ENCODE assay signal across 8 mouse cellular contexts in genomic region chr4:155891551-155892001, GRCm38 (mm10). TPM values are rescaled to one million over a fixed set of nuclear protein-coding genes. Genes with fewer than 3 reads are reported as not detected.
A peak's percentile ranks its signal among the peaks of the same experiment; 100 is the strongest.
DNase-seq lines count a peak whose midpoint lies in the region; ATAC-seq lines count a peak whose summit lies in the region.

Gene Pusl1 (minus strand): TSS chr4:155891781.
Gene Acap3 (plus strand): TSS chr4:155891822.

- H3K27ac ChIP-seq in brown adipose tissue, adult 24 weeks (replicated peaks; ENCODE audit: low read depth, low read length), result peak within 1 kb of the TSS; percentile 99
- H3K27ac ChIP-seq in heart, embryonic 14.5 days (replicated peaks in 1 of 2; ENCODE audit: control insufficient read depth in 1 of 2, insufficient read depth in 1 of 2, low read depth in 2 of 2, low read length in 2 of 2), result peak within 1 kb of the TSS; percentile 94 to 99
- H3K27ac ChIP-seq in liver, embryonic 13.5 days, result peak within 1 kb of the TSS; percentile 97
- H3K27ac ChIP-seq in stomach, embryonic 16.5 days (ENCODE audit: low read length), result peak within 1 kb of the TSS; percentile 98

- WGBS in heart, embryonic 14.5 days, result under 1% methylated on average over 52 of the region's 52 CpGs
- under 1% methylated on average over 52 of the region's 52 CpGs for WGBS in liver, embryonic 13.5 days (ENCODE audit: insufficient replicate concordance)
- under 1% methylated on average over 52 of the region's 52 CpGs for WGBS in stomach, embryonic 16.5 days

- peaks cover 38% of the 10 kb centered on the region for H3K36me3 ChIP-seq in heart, embryonic 14.5 days (ENCODE audit: control insufficient read depth, insufficient read depth, low read length)
- peaks cover 48% of the 10 kb centered on the region for H3K36me3 ChIP-seq in liver, embryonic 13.5 days
- 0 out of 2 replicates have a peak, but pooled peaks cover 8% of the 10 kb centered on the region for H3K36me3 ChIP-seq in stomach, embryonic 16.5 days (ENCODE audit: control insufficient read depth, insufficient read depth, low read length)

- no peaks in the 10 kb centered on the region for H3K9me3 ChIP-seq in heart, embryonic 14.5 days (ENCODE audit: control insufficient read depth, low read length)
- H3K9me3 ChIP-seq in liver, embryonic 13.5 days (replicated peaks), result no peaks in the 10 kb centered on the region
- no peaks in the 10 kb centered on the region for H3K9me3 ChIP-seq in stomach, embryonic 16.5 days (replicated peaks; ENCODE audit: control insufficient read depth, low read length)

- DNase-seq in CD4-positive, CD25-positive, alpha-beta regulatory T cell, adult 2 months (ENCODE audit: low read depth, low spot score), result peak; percentile 99
- peak; percentile 73 for DNase-seq in fibroblast of lung, adult 2 months (ENCODE audit: low read depth)
- DNase-seq in kidney, postnatal 14 days, result peak; percentile 98
- peak; percentile 94 for DNase-seq in liver, embryonic 13.5 days
- DNase-seq in neural tube, embryonic 10.5 days (ENCODE audit: extremely low spot score, low spot score), result peak; percentile 97

- H3K4me3 ChIP-seq in brown adipose tissue, adult 24 weeks (ENCODE audit: insufficient read depth, low read depth, low read length), result peak within 1 kb of the TSS; percentile 94
- H3K4me3 ChIP-seq in heart, embryonic 14.5 days (ENCODE audit: control insufficient read depth in 1 of 2, insufficient read depth in 1 of 2, low read depth in 1 of 2, low read length in 2 of 2), result peak within 1 kb of the TSS; percentile 72 to 91
- peak within 1 kb of the TSS; percentile 95 for H3K4me3 ChIP-seq in liver, embryonic 13.5 days (replicated peaks)
- H3K4me3 ChIP-seq in stomach, embryonic 16.5 days (replicated peaks; ENCODE audit: low read length), result peak within 1 kb of the TSS; percentile 91

- peak; percentile 86 for ATAC-seq in heart, embryonic 14.5 days (ENCODE audit: insufficient number of reproducible peaks, insufficient read depth, low FRiP score, low read depth)
- peak; percentile 79 for ATAC-seq in liver, embryonic 13.5 days (ENCODE audit: low read depth)
- peak; percentile 89 for ATAC-seq in stomach, embryonic 16.5 days (ENCODE audit: insufficient read depth, low FRiP score)

- H3K27me3 ChIP-seq in heart, embryonic 14.5 days (ENCODE audit: control insufficient read depth, insufficient read depth, low read length), result no peaks in the 10 kb centered on the region
- H3K27me3 ChIP-seq in liver, embryonic 13.5 days, result no peaks in the 10 kb centered on the region
- H3K27me3 ChIP-seq in stomach, embryonic 16.5 days (ENCODE audit: control insufficient read depth, insufficient read depth, low read length), result no peaks in the 10 kb centered on the region

- H3K4me1 ChIP-seq in brown adipose tissue, adult 24 weeks (ENCODE audit: control insufficient read depth, insufficient read depth, insufficient read length, low read length), result peaks cover 32% of the 10 kb centered on the region
- peaks cover 20 to 40% of the 10 kb centered on the region in 2 experiments for H3K4me1 ChIP-seq in heart, embryonic 14.5 days (ENCODE audit: control insufficient read depth in 2 of 2, insufficient read depth in 2 of 2, low read length in 2 of 2)
- peaks cover 58% of the 10 kb centered on the region for H3K4me1 ChIP-seq in liver, embryonic 13.5 days (replicated peaks)
- H3K4me1 ChIP-seq in stomach, embryonic 16.5 days (ENCODE audit: control insufficient read depth, insufficient read depth, low read length), result peaks cover 34% of the 10 kb centered on the region

- peak within 1 kb of the TSS; percentile 99 for H3K4me2 ChIP-seq in heart, embryonic 14.5 days (ENCODE audit: low read length)
- H3K4me2 ChIP-seq in liver, embryonic 13.5 days, result peak within 1 kb of the TSS; percentile 100
- peak within 1 kb of the TSS; percentile 96 for H3K4me2 ChIP-seq in stomach, embryonic 16.5 days (ENCODE audit: low read depth, low read length)

- peak within 1 kb of the TSS; percentile 90 for H3K9ac ChIP-seq in heart, embryonic 14.5 days (ENCODE audit: low read length)
- H3K9ac ChIP-seq in liver, embryonic 13.5 days, result peak within 1 kb of the TSS; percentile 95
- peak within 1 kb of the TSS; percentile 95 for H3K9ac ChIP-seq in stomach, embryonic 16.5 days (ENCODE audit: low read length)

RNA-seq across cellular contexts. Expression of gene Pusl1, which starts in this region (rescaled TPM):
- polyA plus RNA-seq in brown adipose tissue, adult 24 weeks (2012; ENCODE audit: insufficient read depth, insufficient read length, missing spikeins), result 5.7 and 7.8 TPM in 2 replicates
- polyA plus RNA-seq in heart, embryonic 14.5 days (2014; fragmentation: Nextera tagmentation; extraction: Ambion mirVana), result 28.0 and 30.0 TPM in 2 replicates
- 25.4 and 25.7 TPM in 2 replicates for polyA plus RNA-seq in liver, embryonic 13.5 days (2015; fragmentation: Nextera tagmentation; extraction: Ambion mirVana)
- polyA plus RNA-seq in stomach, embryonic 16.5 days (2015; fragmentation: Nextera tagmentation; extraction: Ambion mirVana), result 51.2 and 54.1 TPM in 2 replicates

RNA-seq across cellular contexts. Expression of gene Acap3, which starts in this region (rescaled TPM):
- polyA plus RNA-seq in brown adipose tissue, adult 24 weeks (2012; ENCODE audit: insufficient read depth, insufficient read length, missing spikeins), result 2.9 and 5.2 TPM in 2 replicates
- 9.0 and 9.4 TPM in 2 replicates for polyA plus RNA-seq in heart, embryonic 14.5 days (2014; fragmentation: Nextera tagmentation; extraction: Ambion mirVana)
- 7.6 and 7.8 TPM in 2 replicates for polyA plus RNA-seq in liver, embryonic 13.5 days (2015; fragmentation: Nextera tagmentation; extraction: Ambion mirVana)
- 18.0 and 24.0 TPM in 2 replicates for polyA plus RNA-seq in stomach, embryonic 16.5 days (2015; fragmentation: Nextera tagmentation; extraction: Ambion mirVana)

Comparison
In these comparisons a context has a peak if more than half of its experiments do, and no peak if none do; other contexts are left out.
1. Peak in every context shown above with its lines: DNase-seq, ATAC-seq, H3K4me3 ChIP-seq and H3K27ac ChIP-seq.